Mouse (Mus musculus) erythroid progenitor cell, adult 5-6 weeks (primary cell): ENCODE measurements around the gene 2210016F16Rik. TPM values are rescaled to one million over a fixed set of nuclear protein-coding genes. Genes with fewer than 3 reads are reported as not detected.
"Not testable (repeated sequence)": the region's sequence is repeated elsewhere in the genome, so short reads cannot be mapped to it uniquely, and the experiment has no call there.

Experiments used
- ATAC-seq: replicated peaks from 2 replicates; pipeline ENCODE4 v1.8.0; 2016; ENCODE audit warnings: moderate number of reproducible peaks, mild to moderate bottlenecking, moderate TSS enrichment, inconsistent platforms; ENCODE audit not compliant: poor library complexity, low FRiP score, severe bottlenecking
- total RNA-seq, 2 experiments: library from RNA; stranded (forward) in 1 of 2; stranded (reverse) in 1 of 2; fragments of 150-400 nt in 1 of 2; fragments of 186-747, 209-891 nt in 1 of 2; gene quantifications; 2 replicates each; pipeline versions ENCODE4 v1.2.3 to v1.2.4; 2015 to 2017; ENCODE audit warnings: low replicate concordance in 2 of 2

The 2210016F16Rik gene
- total RNA-seq, 2 experiments from 2014 or later, result 2.1 to 7.1 TPM

DNA sequence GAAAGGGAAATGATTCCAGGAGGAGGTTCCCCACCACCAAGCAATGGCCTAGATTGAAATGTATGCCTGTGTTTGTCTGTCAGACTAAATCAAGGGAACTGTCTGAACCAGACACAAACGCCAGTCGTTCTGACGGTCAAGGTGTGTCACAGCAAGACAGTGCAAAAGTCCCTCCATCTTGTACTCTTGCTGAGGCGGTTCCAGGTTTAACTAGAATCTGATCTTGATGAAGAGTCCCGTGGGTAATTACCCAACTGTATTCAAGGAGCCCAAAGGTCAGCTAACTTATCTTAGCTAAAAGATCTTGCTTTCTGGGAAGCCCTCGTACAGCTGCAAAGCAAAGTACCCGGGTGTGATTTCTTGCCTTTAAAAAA, 509 bp upstream of the 2210016F16Rik start:
- ATAC-seq, result 0 out of 2 replicates have a peak, but pooled peaks have one; percentile 21

DNA sequence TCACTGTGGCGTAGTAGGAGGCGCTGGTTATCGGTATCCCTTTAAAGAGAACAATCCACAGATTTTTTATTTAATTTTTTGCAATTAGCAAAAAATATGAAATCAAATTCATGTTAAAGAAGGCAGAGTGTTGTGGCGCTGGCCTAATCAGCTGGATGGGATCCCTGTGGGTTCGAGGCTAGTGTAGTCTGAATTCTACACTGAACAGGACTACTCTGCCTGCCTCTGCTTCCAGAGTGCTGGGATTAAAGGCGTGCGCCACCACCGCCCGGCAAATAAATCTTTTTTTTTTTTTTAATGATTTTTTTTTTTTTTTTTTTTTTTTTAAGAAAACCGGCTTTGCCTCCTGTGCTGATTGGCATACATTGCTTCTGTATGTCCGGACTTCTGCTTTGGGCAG, 654 bp downstream of the 2210016F16Rik start:
- no peak for ATAC-seq

DNA sequence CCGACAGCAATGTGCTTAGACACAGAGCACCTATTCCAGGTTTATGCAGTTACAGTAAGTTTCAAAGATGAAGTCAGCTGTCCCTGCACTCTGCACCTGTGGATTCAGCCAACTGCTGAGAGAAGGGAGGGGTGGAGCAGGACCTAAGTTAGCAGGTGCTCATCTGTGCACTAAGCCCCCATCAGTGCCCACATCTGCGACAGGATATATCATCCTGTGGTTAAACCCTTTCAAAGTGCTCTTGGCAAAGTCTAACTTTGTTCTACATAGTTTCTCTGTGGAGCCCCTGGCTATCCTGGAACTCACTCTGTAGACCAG, 11.9 kb downstream of the 2210016F16Rik start:
- no peak for ATAC-seq

DNA sequence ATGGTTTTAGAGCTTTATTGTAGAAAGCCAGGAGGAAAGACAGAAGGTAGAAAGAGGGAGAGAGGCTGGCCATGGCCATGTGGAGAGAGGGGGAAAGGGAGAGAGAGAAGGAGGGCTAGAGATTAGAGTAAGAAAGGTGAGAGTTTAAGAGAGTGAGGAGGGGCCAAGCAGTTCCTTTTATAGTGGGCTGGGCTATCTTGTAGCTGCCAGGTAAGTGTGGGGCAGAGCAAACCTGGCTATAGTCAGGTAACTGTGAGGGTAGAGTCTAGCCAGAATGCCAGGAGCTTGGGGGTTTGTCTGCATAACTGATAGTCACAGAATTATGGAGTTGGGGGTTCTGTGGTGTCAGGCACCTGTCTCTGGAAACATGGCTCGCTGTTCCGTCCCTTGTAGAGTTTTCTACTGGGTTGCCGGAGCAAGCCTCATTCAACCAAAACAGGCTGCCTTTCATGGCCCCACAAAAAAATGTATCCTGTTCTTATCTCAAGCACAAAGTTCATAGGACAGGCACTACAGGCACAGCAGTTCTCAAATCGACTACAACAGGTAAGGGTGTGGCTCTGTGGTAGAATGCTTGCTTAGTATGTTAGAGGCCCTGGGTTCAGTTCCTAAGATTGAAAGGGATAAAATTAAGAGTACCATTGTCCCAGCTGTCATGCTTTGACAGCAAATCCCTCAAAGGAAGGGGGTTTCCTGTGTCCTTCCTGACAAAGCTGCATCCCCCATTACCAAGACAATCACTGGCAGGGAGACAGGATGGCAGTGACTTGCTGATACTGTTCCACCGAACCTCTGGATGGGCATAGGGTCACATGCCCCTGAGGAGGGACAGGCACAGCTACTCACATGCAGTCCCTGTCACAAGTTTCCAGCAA, 12.5 kb downstream of the 2210016F16Rik start:
- ATAC-seq, result no peak

DNA sequence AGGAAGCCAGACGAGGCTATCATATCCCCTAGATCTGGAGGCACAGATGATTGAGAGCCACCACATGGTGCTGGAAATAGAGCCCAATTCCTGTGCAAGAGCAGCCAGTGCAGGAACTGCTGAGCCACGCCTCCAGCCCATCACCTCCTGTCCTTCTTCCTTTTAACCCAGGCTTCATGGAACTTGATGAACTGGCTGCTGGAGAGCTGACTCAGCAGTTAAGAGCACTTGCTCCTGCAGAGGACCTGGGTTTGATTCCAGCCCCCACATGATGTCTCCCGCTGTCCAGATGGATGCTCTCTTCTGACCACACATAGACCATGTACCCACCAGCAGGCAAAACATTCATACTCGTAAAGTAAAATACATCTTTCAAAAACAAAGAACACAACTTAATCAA, 16.2 kb downstream of the 2210016F16Rik start:
- no peak for ATAC-seq

DNA sequence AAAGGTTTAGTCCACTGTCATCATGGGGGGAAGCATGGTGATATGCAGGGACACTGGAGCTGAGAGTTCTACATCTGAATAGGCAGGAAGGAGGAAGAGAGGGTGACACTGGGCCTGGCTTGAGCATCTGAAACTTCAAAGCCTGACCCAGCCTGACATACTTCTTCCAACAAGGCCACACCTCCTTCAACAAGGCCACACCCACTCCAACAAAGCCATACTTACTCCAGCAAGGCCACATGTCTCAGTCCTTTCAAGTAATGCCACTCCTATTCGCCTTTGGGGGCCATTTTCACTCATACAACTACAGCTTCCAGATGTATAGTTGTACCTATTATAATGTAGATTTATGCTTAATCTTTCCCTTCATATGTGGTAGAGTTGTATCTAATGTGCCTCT, 17.4 kb downstream of the 2210016F16Rik start:
- ATAC-seq, result no peak

DNA sequence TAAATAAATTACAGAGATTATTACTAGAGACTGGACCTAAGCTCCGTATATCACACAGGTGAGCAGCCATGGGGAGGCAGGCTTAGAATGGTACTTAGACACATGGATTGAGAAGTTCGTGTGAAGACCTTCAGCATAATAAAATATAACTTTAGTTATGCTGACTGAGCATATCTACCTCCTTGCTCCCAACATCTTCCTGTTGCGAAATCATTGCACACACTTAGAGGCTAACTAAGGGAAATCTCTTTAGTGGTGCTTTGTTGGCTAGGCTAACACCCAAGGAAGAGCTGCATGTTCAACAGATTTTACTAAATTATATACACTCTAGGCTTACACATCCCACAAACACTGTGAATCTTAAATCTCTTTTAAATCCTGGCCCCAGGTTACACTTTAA, 18.7 kb downstream of the 2210016F16Rik start:
- ATAC-seq, result no peak

DNA sequence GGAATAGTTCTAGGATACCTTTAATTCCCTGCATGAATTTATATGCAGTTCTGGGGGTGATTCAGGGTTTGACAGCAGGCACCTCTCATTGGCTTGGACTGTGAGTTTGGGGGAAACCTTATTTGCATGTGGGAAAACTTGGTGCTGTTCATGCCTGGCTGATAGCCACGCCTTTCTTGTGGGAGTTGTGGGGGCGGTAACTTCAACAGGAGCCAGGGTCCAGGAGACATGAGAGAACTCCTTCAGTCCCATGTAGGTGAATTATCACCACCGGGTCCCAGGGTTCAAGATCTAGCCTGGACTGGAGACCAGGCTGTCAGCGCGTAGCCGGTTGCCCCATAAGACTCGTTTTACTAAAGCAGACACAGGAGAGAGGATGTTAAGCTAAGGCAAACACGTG, 19.8 kb downstream of the 2210016F16Rik start:
- not testable (repeated sequence) for ATAC-seq

DNA sequence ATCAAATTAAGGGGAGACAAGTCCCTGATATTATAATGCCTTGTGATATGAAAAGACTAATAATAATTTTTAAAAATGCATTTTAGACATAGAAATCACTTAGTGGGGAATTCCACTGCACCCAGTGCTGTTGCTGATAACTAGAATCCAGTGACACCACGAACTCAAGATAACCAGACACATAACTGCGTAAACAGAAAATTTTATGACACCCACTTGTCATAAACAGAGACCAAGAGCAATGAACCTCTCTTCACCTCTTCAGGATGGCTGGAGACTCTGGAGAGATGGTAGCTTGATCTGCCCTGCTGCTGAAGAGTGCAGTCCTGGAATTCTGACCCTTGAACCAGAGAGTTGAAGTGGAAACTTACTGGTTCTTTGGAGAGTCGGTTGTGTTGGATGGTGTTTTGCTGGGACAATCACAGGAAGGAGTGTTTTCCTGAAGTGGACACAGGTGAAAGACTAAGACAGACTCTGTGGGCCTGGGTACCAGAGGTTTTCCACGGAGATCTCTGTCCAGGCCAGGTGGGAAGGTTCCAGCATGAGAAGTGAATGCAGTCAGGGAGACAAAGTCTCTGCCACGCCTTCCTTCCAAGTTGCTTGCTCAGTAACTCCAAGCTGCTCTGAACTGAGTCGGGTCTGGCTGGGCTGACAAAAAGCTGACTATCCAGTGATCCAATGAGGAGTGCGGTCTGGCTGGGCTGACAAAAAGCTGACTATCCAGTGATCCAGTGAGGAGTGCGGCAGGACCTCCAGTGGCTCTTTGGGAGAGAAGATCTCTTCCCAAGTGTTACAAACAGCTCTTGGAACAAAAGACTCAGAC, 20.5 kb downstream of the 2210016F16Rik start:
- no peak for ATAC-seq

DNA sequence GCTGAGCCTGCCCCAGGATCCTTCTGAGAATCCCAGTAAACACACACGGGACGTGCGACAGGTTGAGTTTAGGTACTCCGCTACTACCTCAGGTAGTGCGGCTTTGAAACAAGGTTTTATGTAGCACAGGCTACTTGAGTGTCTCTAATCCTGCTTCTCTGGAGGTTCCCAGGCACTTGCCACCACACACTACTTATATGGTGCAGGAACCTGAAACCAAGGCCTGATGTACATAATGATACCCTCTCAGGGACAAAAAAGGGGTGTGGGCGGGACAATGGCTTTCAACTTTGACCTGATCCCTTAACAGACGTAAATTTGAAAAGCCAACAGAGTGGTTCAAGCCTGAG, 25.7 kb downstream of the 2210016F16Rik start:
- ATAC-seq, result peak; percentile 69

DNA sequence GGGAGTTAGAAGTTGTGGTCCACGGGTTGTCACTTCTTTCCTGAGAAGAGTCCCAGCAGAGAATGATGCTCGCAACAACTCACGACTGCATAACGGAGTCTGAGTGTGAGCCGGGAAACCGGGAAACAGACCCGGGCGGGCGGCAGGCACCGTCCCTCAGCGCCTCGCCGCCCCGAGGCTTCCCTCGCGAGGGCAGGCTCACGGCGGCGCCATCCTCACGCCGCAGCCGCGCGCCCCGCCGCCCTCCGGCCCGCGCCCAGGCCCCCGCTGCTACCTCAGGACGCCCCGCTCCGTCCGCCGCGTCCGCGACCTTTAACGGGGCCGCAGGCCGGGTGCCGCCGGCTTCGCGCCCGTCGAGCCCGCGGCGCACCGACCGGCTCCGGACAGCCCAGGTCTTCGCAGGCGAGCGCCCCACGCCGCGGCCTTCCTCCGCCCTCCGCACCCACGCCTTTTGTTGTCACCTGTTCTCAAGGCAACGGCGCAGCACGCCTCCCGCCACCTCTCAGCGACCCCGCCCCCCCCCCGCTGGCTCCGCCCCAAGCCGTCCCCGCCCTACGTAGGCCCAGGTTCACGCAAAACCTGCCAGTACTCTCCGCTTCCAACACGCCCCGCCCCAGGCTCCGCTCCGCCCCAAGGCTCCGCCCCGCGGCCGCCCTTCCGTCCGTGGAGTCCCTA, 26.3 kb downstream of the 2210016F16Rik start, which contains the start of gene Kif27:
TSS of gene Kif27 (minus strand) at position 494 of the 675 bp plus-strand sequence.
- ATAC-seq, result peak; percentile 98

DNA sequence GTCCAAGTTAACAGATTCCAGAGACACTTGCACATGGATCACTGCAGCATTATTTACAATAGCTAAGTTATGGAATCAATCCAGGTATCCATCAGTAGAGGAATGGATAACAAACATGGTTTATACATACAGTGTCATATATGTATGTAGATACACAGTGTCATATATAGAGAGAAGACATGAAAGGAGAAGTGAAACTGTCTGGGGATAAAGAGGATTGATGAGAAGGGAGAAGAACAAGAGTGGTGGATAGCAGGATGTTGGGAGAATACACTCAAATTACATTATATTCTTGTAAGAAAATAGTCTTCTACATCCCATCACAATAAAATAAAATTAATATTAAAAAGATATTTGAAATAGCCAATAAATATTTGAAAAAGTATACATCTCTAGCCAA, 32.0 kb downstream of the 2210016F16Rik start:
- ATAC-seq, result no peak

DNA sequence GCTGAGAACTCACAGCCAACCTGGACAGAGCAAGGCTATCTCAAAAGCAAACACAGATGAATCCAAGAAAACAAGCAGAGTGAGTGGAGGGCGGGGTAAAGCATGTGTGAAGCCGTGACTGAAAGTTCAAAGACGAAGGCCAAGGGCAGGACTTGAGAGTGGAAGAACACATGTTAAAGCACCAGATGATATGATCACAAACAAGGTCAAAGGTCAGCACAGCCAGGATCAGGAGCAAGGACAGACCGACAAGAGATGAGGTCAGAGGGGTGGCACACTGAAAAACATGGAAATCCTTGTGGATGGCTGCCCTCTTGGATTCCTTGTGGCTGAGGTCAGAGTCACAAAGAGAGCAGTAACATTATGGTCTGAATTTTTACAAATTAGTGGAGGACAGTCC, 34.4 kb downstream of the 2210016F16Rik start:
- ATAC-seq, result no peak

DNA sequence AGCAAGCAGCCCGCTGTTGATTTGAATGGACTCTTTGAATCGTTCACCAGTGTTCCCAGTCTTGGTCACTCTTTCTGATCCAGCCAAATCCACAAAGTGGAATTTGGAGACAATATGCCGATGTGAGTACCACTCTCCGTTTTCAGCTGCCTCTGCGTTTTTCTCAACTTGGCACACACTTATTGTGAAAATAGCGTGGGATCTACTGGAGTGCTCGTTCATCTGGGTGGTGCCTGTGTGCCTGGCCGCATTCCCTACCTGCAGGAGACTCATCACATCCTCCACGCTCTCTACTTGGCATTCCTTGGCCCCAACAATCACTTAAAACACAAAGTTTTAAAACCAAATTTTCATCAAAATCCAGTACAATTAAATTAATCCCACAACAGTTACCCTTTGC, 40.5 kb downstream of the 2210016F16Rik start:
- no peak for ATAC-seq

DNA sequence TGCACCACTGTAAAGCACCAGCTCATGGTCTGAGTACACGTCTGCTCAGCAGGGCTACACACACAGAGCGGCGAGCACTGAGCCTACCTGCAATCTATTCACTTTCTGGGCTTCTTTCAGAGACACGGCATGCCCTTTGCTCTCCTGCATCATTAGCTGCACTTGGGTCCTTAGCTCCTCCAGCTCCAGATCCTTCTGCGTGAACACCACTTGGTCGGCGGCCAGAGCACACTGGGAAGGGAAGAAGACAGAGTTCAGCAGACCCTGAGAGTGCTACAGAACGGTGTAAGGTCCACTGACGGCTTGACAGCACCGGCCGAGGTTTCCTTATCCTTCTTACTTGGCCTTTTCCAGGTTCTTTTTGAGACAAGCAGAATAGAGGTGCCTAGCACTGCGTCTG, 47.6 kb downstream of the 2210016F16Rik start:
- ATAC-seq, result no peak

DNA sequence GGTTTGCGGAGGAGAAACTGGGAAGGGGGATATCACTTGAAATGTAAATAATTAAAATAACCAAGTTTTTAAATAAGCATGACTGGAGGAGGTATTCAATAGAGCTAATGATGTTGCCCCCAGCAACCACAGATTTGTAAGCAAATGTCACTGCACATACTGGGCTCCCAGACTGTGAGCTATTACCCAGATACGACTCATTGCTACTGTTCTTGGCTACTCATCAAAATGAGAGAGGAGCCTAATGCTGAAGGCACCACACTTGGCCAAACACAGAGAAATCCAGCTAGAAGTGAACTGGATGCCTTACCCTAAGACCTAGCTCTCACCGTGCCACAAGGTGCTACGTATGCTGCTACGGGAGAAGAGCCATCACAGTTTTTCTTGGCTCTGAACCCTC, 50.9 kb downstream of the 2210016F16Rik start:
- no peak for ATAC-seq

Other genes with a start within 250 kb of the 2210016F16Rik start
- gene Idnk, start 227.6 kb downstream of the 2210016F16Rik start, total RNA-seq (2015; ENCODE audit: low replicate concordance), result 20.5 and 37.8 TPM in 2 replicates
- 13.5 and 18.4 TPM in 2 replicates for gene Idnk, start 227.6 kb downstream of the 2210016F16Rik start, total RNA-seq (2017; ENCODE audit: low replicate concordance)
- 35.0 and 39.4 TPM in 2 replicates for gene Ubqln1, start 169.6 kb downstream of the 2210016F16Rik start, total RNA-seq (2015; ENCODE audit: low replicate concordance)
- gene Ubqln1, start 169.6 kb downstream of the 2210016F16Rik start, total RNA-seq (2017; ENCODE audit: low replicate concordance), result 19.4 and 32.5 TPM in 2 replicates
- gene Gkap1, start 109.5 kb downstream of the 2210016F16Rik start, total RNA-seq (2015; ENCODE audit: low replicate concordance), result not detected in 2 replicates
- gene Gkap1, start 109.5 kb downstream of the 2210016F16Rik start, total RNA-seq (2017; ENCODE audit: low replicate concordance), result 0.30 and 1.9 TPM in 2 replicates
- not detected in 2 replicates for gene Kif27, start 26.1 kb downstream of the 2210016F16Rik start, total RNA-seq (2015; ENCODE audit: low replicate concordance)
- gene Kif27, start 26.1 kb downstream of the 2210016F16Rik start, total RNA-seq (2017; ENCODE audit: low replicate concordance), result not detected in 2 replicates
- 38.1 and 42.2 TPM in 2 replicates for gene Rmi1, start 17.0 kb upstream of the 2210016F16Rik start, total RNA-seq (2015; ENCODE audit: low replicate concordance)
- gene Rmi1, start 17.0 kb upstream of the 2210016F16Rik start, total RNA-seq (2017; ENCODE audit: low replicate concordance), result 23.9 and 31.6 TPM in 2 replicates
- 489 and 576 TPM in 2 replicates for gene Hnrnpk, start 18.1 kb upstream of the 2210016F16Rik start, total RNA-seq (2015; ENCODE audit: low replicate concordance)
- 788 and 801 TPM in 2 replicates for gene Hnrnpk, start 18.1 kb upstream of the 2210016F16Rik start, total RNA-seq (2017; ENCODE audit: low replicate concordance)
- gene Slc28a3, start 225.7 kb upstream of the 2210016F16Rik start, total RNA-seq (2015; ENCODE audit: low replicate concordance), result not detected in 2 replicates
- gene Slc28a3, start 225.7 kb upstream of the 2210016F16Rik start, total RNA-seq (2017; ENCODE audit: low replicate concordance), result not detected in 2 replicates